Mouse (Mus musculus): ENCODE measurements around the gene Crb1. TPM values are rescaled to one million over a fixed set of nuclear protein-coding genes. Genes with fewer than 3 reads are reported as not detected.
A peak's percentile ranks its signal among the peaks of the same experiment; 100 is the strongest.

Crb1 gene
- total RNA-seq, 2 experiments from 2014 or later = 0.68 to 0.97 TPM

- intact Hi-C loops (cut with DNase I) = no loop called here
- DNase-seq (ENCODE audit: low spot score in 2 of 2) = no peak
Measured at GRCm38 (mm10) chr1:139236794-139237193, 140.1 kb downstream of the Crb1 start.

GRCm38 (mm10) chr1:139234611-139235568, 142.0 kb downstream of the Crb1 start:
- intact Hi-C loops (cut with DNase I) = no loop called here

GRCm38 (mm10) chr1:139232636-139233035, 144.3 kb downstream of the Crb1 start:
- no peak for DNase-seq (ENCODE audit: low spot score in 2 of 2)
- intact Hi-C loops (cut with DNase I) = no loop called here

More at GRCm38 (mm10) chr1:139234611-139235568, 142.0 kb downstream of the Crb1 start:
- no peak for DNase-seq (ENCODE audit: low spot score in 2 of 2)

- intact Hi-C loops (cut with DNase I) = no loop called here
- no peak for DNase-seq (ENCODE audit: low spot score in 2 of 2)
Measured at GRCm38 (mm10) chr1:139224309-139224949, 152.5 kb downstream of the Crb1 start.

- intact Hi-C loops (cut with DNase I) = no loop called here
- DNase-seq (ENCODE audit: low spot score in 2 of 2) = no peak
Measured at GRCm38 (mm10) chr1:139223804-139224203, 153.1 kb downstream of the Crb1 start.

GRCm38 (mm10) chr1:139215311-139215710, 161.6 kb downstream of the Crb1 start:
- intact Hi-C loops (cut with DNase I) = no loop called here
- no peak for DNase-seq (ENCODE audit: low spot score in 2 of 2)

- no peak for DNase-seq (ENCODE audit: low spot score in 2 of 2)
- intact Hi-C loops (cut with DNase I) = no loop called here
Measured at GRCm38 (mm10) chr1:139210505-139210904, 166.4 kb downstream of the Crb1 start.

- DNase-seq (ENCODE audit: low spot score in 2 of 2) = peak; percentile 26 to 61
- intact Hi-C loops (cut with DNase I) = no loop called here
Measured at GRCm38 (mm10) chr1:139209796-139210195, 167.1 kb downstream of the Crb1 start.

- DNase-seq (ENCODE audit: low spot score in 2 of 2) = no peak
- intact Hi-C loops (cut with DNase I) = no loop called here
Measured at GRCm38 (mm10) chr1:139206259-139206658, 170.6 kb downstream of the Crb1 start.

GRCm38 (mm10) chr1:139203026-139203425, 173.9 kb downstream of the Crb1 start:
- DNase-seq (ENCODE audit: low spot score in 2 of 2) = peak in 1 of 2 experiments; percentile 8
- intact Hi-C loops (cut with DNase I) = no loop called here

- no peak for DNase-seq (ENCODE audit: low spot score in 2 of 2)
- intact Hi-C loops (cut with DNase I) = no loop called here
Measured at GRCm38 (mm10) chr1:139194428-139195028, 182.4 kb downstream of the Crb1 start.

- no peak for DNase-seq (ENCODE audit: low spot score in 2 of 2)
- intact Hi-C loops (cut with DNase I) = no loop called here
Measured at GRCm38 (mm10) chr1:139194011-139194410, 182.9 kb downstream of the Crb1 start.

GRCm38 (mm10) chr1:139192635-139193034, 184.3 kb downstream of the Crb1 start:
- intact Hi-C loops (cut with DNase I) = no loop called here
- DNase-seq (ENCODE audit: low spot score in 2 of 2) = no peak

- DNase-seq (ENCODE audit: low spot score in 2 of 2) = peak; percentile 30 to 56
- intact Hi-C loops (cut with DNase I) = no loop called here
Measured at GRCm38 (mm10) chr1:139180481-139181149, 196.3 kb downstream of the Crb1 start.

- no peak for DNase-seq (ENCODE audit: low spot score in 2 of 2)
- intact Hi-C loops (cut with DNase I) = no loop called here
Measured at GRCm38 (mm10) chr1:139179707-139180106, 197.2 kb downstream of the Crb1 start.

GRCm38 (mm10) chr1:139174058-139174832, 202.7 kb downstream of the Crb1 start:
- intact Hi-C loops (cut with DNase I) = no loop called here

GRCm38 (mm10) chr1:139162814-139163213, 214.1 kb downstream of the Crb1 start:
- intact Hi-C loops (cut with DNase I) = no loop called here
- peak; percentile 34 to 38 for DNase-seq (ENCODE audit: low spot score in 2 of 2)

More at GRCm38 (mm10) chr1:139174058-139174832, 202.7 kb downstream of the Crb1 start:
- no peak for DNase-seq (ENCODE audit: low spot score in 2 of 2)

GRCm38 (mm10) chr1:139161619-139162018, 215.3 kb downstream of the Crb1 start:
- DNase-seq (ENCODE audit: low spot score in 2 of 2) = peak in 1 of 2 experiments; percentile 10
- intact Hi-C loops (cut with DNase I) = no loop called here

GRCm38 (mm10) chr1:139156397-139156796, 220.5 kb downstream of the Crb1 start:
- intact Hi-C loops (cut with DNase I) = loop anchor here (5.0 kb wide), 4 partner anchors 304 to 1029 kb away; no protein-coding TSS in a partner anchor
- peak; percentile 46 to 50 for DNase-seq (ENCODE audit: low spot score in 2 of 2)
